ENCODE assay signal across 8 mouse cellular contexts in genomic region chr3:135437758-135438495, GRCm38 (mm10). TPM values are rescaled to one million over a fixed set of nuclear protein-coding genes. Genes with fewer than 3 reads are reported as not detected.
DNase-seq lines count a peak whose midpoint lies in the region; ATAC-seq lines count a peak whose summit lies in the region.

Gene Ube2d3, plus strand, starts transcription at chr3:135438149.

- DNase-seq in adipocyte (ENCODE audit: low spot score), result peak; percentile 99
- DNase-seq in embryo, embryonic 10 days (ENCODE audit: low spot score), result peak; percentile 99
- DNase-seq in gastrocnemius, postnatal 10 days, result peak; percentile 98
- peak; percentile 99 for DNase-seq in induced T-regulatory cell, adult 2 months (ENCODE audit: low read depth)
- peak; percentile 99 for DNase-seq in left cerebral cortex, adult 9 months (ENCODE audit: low spot score in 2 of 2)
- peak; percentile 98 for DNase-seq in right cerebral cortex, postnatal 14 days
- DNase-seq in urinary bladder, postnatal 36 days (ENCODE audit: low spot score in 2 of 2), result peak; percentile 98 to 99

- ATAC-seq in megakaryocyte progenitor cell, adult 5-6 weeks (replicated peaks; ENCODE audit: poor library complexity), result peak; percentile 70

RNA-seq across cellular contexts. Expression of gene Ube2d3, which starts in this region (rescaled TPM):
- total RNA-seq in gastrocnemius, postnatal 10 days (2021), result 100 to 1,000 TPM; 340 to 341 TPM
- total RNA-seq in megakaryocyte progenitor cell, adult 5-6 weeks (2015), result 570 and 584 TPM in 2 replicates
- 744 and 755 TPM in 2 replicates for total RNA-seq in megakaryocyte progenitor cell, adult 5-6 weeks (2017)

Comparison
In these comparisons a context has a peak if more than half of its experiments do, and no peak if none do; other contexts are left out.
1. Peak in every context shown above with its lines: DNase-seq and ATAC-seq.